Mouse (Mus musculus): Measurements from ENCODE around the gene Mms22l. TPM values are rescaled to one million over a fixed set of nuclear protein-coding genes. Genes with fewer than 3 reads are reported as not detected.
A peak's percentile ranks its signal among the peaks of the same experiment; 100 is the strongest.

Mms22l gene
- polyA plus RNA-seq, 1 experiment = 1.5 TPM

- Histone ChIP-seq H3K4me1 (ENCODE audit: control insufficient read depth, insufficient read depth, insufficient read length, low read length) (no peaks in the 10 kb centered on the region), H3K4me3 (ENCODE audit: low read depth, low read length) (no peak overlapping the region), H3K27me3 (ENCODE audit: control insufficient read depth, insufficient read depth, low read length) (no peaks in the 10 kb centered on the region), H3K36me3 (ENCODE audit: control insufficient read depth, insufficient read depth, low read length) (no peaks in the 10 kb centered on the region), H3K27ac (ENCODE audit: insufficient read depth, low read depth, low read length) (no peak overlapping the region)
- TF ChIP-seq CTCF (IDR thresholded peaks at IDR 0.05; ENCODE audit: extremely low read depth, insufficient read length, insufficient replicate concordance, low read depth, low read length) = no peak
- TF ChIP-seq POLR2A (IDR thresholded peaks at IDR 0.05; ENCODE audit: low read depth, low read length) = no peak
- WGBS = 38% methylated on average over 6 of the region's 6 CpGs
These were observed 60.0 kb downstream of the Mms22l start for GRCm38 (mm10) chr4:24556116-24556820.

GRCm38 (mm10) chr4:24557149-24557548 is 60.9 kb downstream of the Mms22l start:
- H3K27me3 ChIP-seq (ENCODE audit: control insufficient read depth, insufficient read depth, low read length) = no peaks in the 10 kb centered on the region
- TF ChIP-seq CTCF (IDR thresholded peaks at IDR 0.05; ENCODE audit: extremely low read depth, insufficient read length, insufficient replicate concordance, low read depth, low read length) = no peak
- TF ChIP-seq POLR2A (IDR thresholded peaks at IDR 0.05; ENCODE audit: low read depth, low read length) = no peak
- WGBS = 72% methylated on average over 4 of the region's 4 CpGs
- no peaks in the 10 kb centered on the region for H3K36me3 ChIP-seq (ENCODE audit: control insufficient read depth, insufficient read depth, low read length)
- H3K4me1 ChIP-seq (ENCODE audit: control insufficient read depth, insufficient read depth, insufficient read length, low read length) = no peaks in the 10 kb centered on the region
- H3K27ac ChIP-seq (ENCODE audit: insufficient read depth, low read depth, low read length) = no peak overlapping the region
- no peak overlapping the region for H3K4me3 ChIP-seq (ENCODE audit: low read depth, low read length)

GRCm38 (mm10) chr4:24568026-24568425 is 71.8 kb downstream of the Mms22l start:
- Histone ChIP-seq H3K27me3 (ENCODE audit: control insufficient read depth, insufficient read depth, low read length) (no peaks in the 10 kb centered on the region), H3K27ac (ENCODE audit: insufficient read depth, low read depth, low read length) (no peak overlapping the region), H3K36me3 (ENCODE audit: control insufficient read depth, insufficient read depth, low read length) (no peaks in the 10 kb centered on the region), H3K4me3 (ENCODE audit: low read depth, low read length) (no peak overlapping the region), H3K4me1 (ENCODE audit: control insufficient read depth, insufficient read depth, insufficient read length, low read length) (no peaks in the 10 kb centered on the region)
- no peak for TF ChIP-seq POLR2A (IDR thresholded peaks at IDR 0.05; ENCODE audit: low read depth, low read length)
- no peak for TF ChIP-seq CTCF (IDR thresholded peaks at IDR 0.05; ENCODE audit: extremely low read depth, insufficient read length, insufficient replicate concordance, low read depth, low read length)
- WGBS = 72% methylated on average over 6 of the region's 6 CpGs

GRCm38 (mm10) chr4:24568989-24569556 is 72.8 kb downstream of the Mms22l start:
- H3K36me3 ChIP-seq (ENCODE audit: control insufficient read depth, insufficient read depth, low read length) = no peaks in the 10 kb centered on the region
- H3K27ac ChIP-seq (ENCODE audit: insufficient read depth, low read depth, low read length) = no peak overlapping the region
- no peak overlapping the region for H3K4me3 ChIP-seq (ENCODE audit: low read depth, low read length)
- H3K4me1 ChIP-seq (ENCODE audit: control insufficient read depth, insufficient read depth, insufficient read length, low read length) = no peaks in the 10 kb centered on the region
- TF ChIP-seq CTCF (IDR thresholded peaks at IDR 0.05; ENCODE audit: extremely low read depth, insufficient read length, insufficient replicate concordance, low read depth, low read length) (no peak), POLR2A (IDR thresholded peaks at IDR 0.05; ENCODE audit: low read depth, low read length) (no peak)
- WGBS = 76% methylated on average over 7 of the region's 7 CpGs
- no peaks in the 10 kb centered on the region for H3K27me3 ChIP-seq (ENCODE audit: control insufficient read depth, insufficient read depth, low read length)

GRCm38 (mm10) chr4:24574276-24574675 is 78.0 kb downstream of the Mms22l start:
- Histone ChIP-seq H3K27ac (ENCODE audit: insufficient read depth, low read depth, low read length) (no peak overlapping the region), H3K4me3 (ENCODE audit: low read depth, low read length) (no peak overlapping the region), H3K36me3 (ENCODE audit: control insufficient read depth, insufficient read depth, low read length) (peaks cover 2% of the 10 kb centered on the region; the same call in 1 of the 2 replicates), H3K27me3 (ENCODE audit: control insufficient read depth, insufficient read depth, low read length) (no peaks in the 10 kb centered on the region), H3K4me1 (ENCODE audit: control insufficient read depth, insufficient read depth, insufficient read length, low read length) (no peaks in the 10 kb centered on the region)
- WGBS = 20% methylated on average over 6 of the region's 6 CpGs
- TF ChIP-seq CTCF (IDR thresholded peaks at IDR 0.05; ENCODE audit: extremely low read depth, insufficient read length, insufficient replicate concordance, low read depth, low read length) (peak; percentile 94; the same call in 1 of the 2 replicates), POLR2A (IDR thresholded peaks at IDR 0.05; ENCODE audit: low read depth, low read length) (no peak)

- H3K36me3 ChIP-seq (ENCODE audit: control insufficient read depth, insufficient read depth, low read length) = peaks cover 5% of the 10 kb centered on the region; the same call in 1 of the 2 replicates
- no peaks in the 10 kb centered on the region for H3K27me3 ChIP-seq (ENCODE audit: control insufficient read depth, insufficient read depth, low read length)
- no peak for TF ChIP-seq POLR2A (IDR thresholded peaks at IDR 0.05; ENCODE audit: low read depth, low read length)
- TF ChIP-seq CTCF (IDR thresholded peaks at IDR 0.05; ENCODE audit: extremely low read depth, insufficient read length, insufficient replicate concordance, low read depth, low read length) = no peak
- 98% methylated on average over 5 of the region's 5 CpGs for WGBS
- no peak overlapping the region for H3K27ac ChIP-seq (ENCODE audit: insufficient read depth, low read depth, low read length)
- H3K4me3 ChIP-seq (ENCODE audit: low read depth, low read length) = no peak overlapping the region
- no peaks in the 10 kb centered on the region for H3K4me1 ChIP-seq (ENCODE audit: control insufficient read depth, insufficient read depth, insufficient read length, low read length)
These were observed 81.3 kb downstream of the Mms22l start for GRCm38 (mm10) chr4:24577594-24577993.

GRCm38 (mm10) chr4:24582295-24582694 is 86.0 kb downstream of the Mms22l start:
- H3K4me1 ChIP-seq (ENCODE audit: control insufficient read depth, insufficient read depth, insufficient read length, low read length) = no peaks in the 10 kb centered on the region

More at GRCm38 (mm10) chr4:24582295-24582694, 86.0 kb downstream of the Mms22l start:
- no peaks in the 10 kb centered on the region for H3K27me3 ChIP-seq (ENCODE audit: control insufficient read depth, insufficient read depth, low read length)
- no peak overlapping the region for H3K27ac ChIP-seq (ENCODE audit: insufficient read depth, low read depth, low read length)
- TF ChIP-seq CTCF (IDR thresholded peaks at IDR 0.05; ENCODE audit: extremely low read depth, insufficient read length, insufficient replicate concordance, low read depth, low read length) (no peak), POLR2A (IDR thresholded peaks at IDR 0.05; ENCODE audit: low read depth, low read length) (no peak)
- H3K4me3 ChIP-seq (ENCODE audit: low read depth, low read length) = no peak overlapping the region
- WGBS = 41% methylated on average over 1 of the region's 1 CpGs
- 0 out of 2 replicates have a peak, but pooled peaks cover 6% of the 10 kb centered on the region for H3K36me3 ChIP-seq (ENCODE audit: control insufficient read depth, insufficient read depth, low read length)
